Mouse (Mus musculus) limb, embryonic 11.5 days (tissue): ENCODE results near the gene Fry. TPM values are rescaled to one million over a fixed set of nuclear protein-coding genes. Genes with fewer than 3 reads are reported as not detected.

Experiments
- ATAC-seq: fragments of 200-750 bp; cut with Nextera tagmentation; 2 replicates; pipeline ENCODE4 v1.8.0; 2017; ENCODE audit warnings: low read depth; ENCODE audit not compliant: insufficient number of reproducible peaks, low FRiP score, low TSS enrichment
- DNase-seq: peaks from one replicate; pipeline ENCODE4 v3.0.0-alpha.2; 2015; ENCODE audit warnings: low spot score
- H3K27ac ChIP-seq: fragments of 300-500 bp; sonication (generic); replicated peaks from 2 replicates; pipeline ENCODE4 v1.5.1; 2014; ENCODE audit warnings: low read depth, mild to moderate bottlenecking, low read length
- H3K27me3 ChIP-seq: fragments of 300-500 bp; sonication (generic); 2 replicates; pipeline ENCODE4 v1.6.1; 2014; ENCODE audit warnings: mild to moderate bottlenecking, low read length, mixed read lengths; ENCODE audit not compliant: control insufficient read depth, insufficient read depth
- H3K36me3 ChIP-seq: fragments of 300-500 bp; sonication (generic); 2 replicates; pipeline ENCODE4 v1.6.1; 2014; ENCODE audit warnings: mild to moderate bottlenecking, low read length, moderate library complexity, mixed read lengths; ENCODE audit not compliant: control insufficient read depth, insufficient read depth
- H3K4me1 ChIP-seq: fragments of 300-500 bp; sonication (generic); 2 replicates; pipeline ENCODE4 v1.6.1; 2014; ENCODE audit warnings: low read length, mixed read lengths; ENCODE audit not compliant: control insufficient read depth, insufficient read depth
- H3K4me2 ChIP-seq: fragments of 300-500 bp; sonication (generic); 2 replicates; pipeline ENCODE4 v1.6.1; 2014; ENCODE audit warnings: low read depth, mild to moderate bottlenecking, moderate library complexity; ENCODE audit not compliant: severe bottlenecking
- H3K4me3 ChIP-seq: fragments of 300-500 bp; sonication (generic); 2 replicates; pipeline ENCODE4 v1.5.1; 2014; ENCODE audit warnings: low read depth, low read length
- H3K9ac ChIP-seq: fragments of 300-500 bp; sonication (generic); 2 replicates; pipeline ENCODE4 v1.6.1; 2014; ENCODE audit warnings: mild to moderate bottlenecking, low read length
- H3K9me3 ChIP-seq: fragments of 300-500 bp; sonication (generic); 2 replicates; pipeline ENCODE4 v1.6.1; 2016; ENCODE audit warnings: low read length; ENCODE audit not compliant: control insufficient read depth
- WGBS: fragments of 180-500 bp; shearing (Covaris S2); extraction: QIAGEN DNeasy Blood & Tissue Kit; methylation state at CpG from one replicate; pipeline ENCODE4 v1.1.7; 2014; 5-methylcytosine and 5-hydroxymethylcytosine counted together
- polyA plus RNA-seq: library from polyadenylated mRNA; unstranded; fragments of >200 nt; fragmentation: Nextera tagmentation; extraction: Ambion mirVana; gene quantifications from 2 replicates; pipeline ENCODE4 v1.2.1, GENCODE M21; 2014

The Fry gene
- polyA plus RNA-seq, 1 experiment from 2014 or later: 5.2 TPM

- Histone ChIP-seq H3K9ac (no peak overlapping the region), H3K27me3 (no peaks in the 10 kb centered on the region), H3K4me3 (no peak overlapping the region), H3K4me2 (no peak overlapping the region), H3K36me3 (no peaks in the 10 kb centered on the region), H3K9me3 (no peaks in the 10 kb centered on the region), H3K4me1 (peaks cover 5% of the 10 kb centered on the region; the same call in 1 of the 2 replicates), H3K27ac (no peak overlapping the region)
- DNase-seq (no peak), ATAC-seq (no peak)
- WGBS: 82% methylated on average over 6 of the region's 6 CpGs
Measured at GRCm38 (mm10) chr5:150263656-150264055, 145.2 kb downstream of the Fry start.

- no peak for ATAC-seq
- no peaks in the 10 kb centered on the region for H3K27me3 ChIP-seq
- H3K9me3 ChIP-seq: no peaks in the 10 kb centered on the region
- H3K4me3 ChIP-seq: no peak overlapping the region
- H3K27ac ChIP-seq: no peak overlapping the region
- H3K4me1 ChIP-seq: no peaks in the 10 kb centered on the region
- WGBS: 48% methylated on average over 1 of the region's 1 CpGs
- H3K9ac ChIP-seq: no peak overlapping the region
- DNase-seq: peak; percentile 18
- no peak overlapping the region for H3K4me2 ChIP-seq
- no peaks in the 10 kb centered on the region for H3K36me3 ChIP-seq
Measured at GRCm38 (mm10) chr5:150265005-150265404, 146.6 kb downstream of the Fry start.

GRCm38 (mm10) chr5:150265953-150266352 lies 147.5 kb downstream of the Fry start:
- 63% methylated on average over 2 of the region's 2 CpGs for WGBS
- H3K4me2 ChIP-seq: no peak overlapping the region
- no peaks in the 10 kb centered on the region for H3K27me3 ChIP-seq
- no peak overlapping the region for H3K4me3 ChIP-seq
- DNase-seq: no peak
- no peak for ATAC-seq
- H3K4me1 ChIP-seq: no peaks in the 10 kb centered on the region
- no peaks in the 10 kb centered on the region for H3K9me3 ChIP-seq
- H3K9ac ChIP-seq: no peak overlapping the region
- H3K36me3 ChIP-seq: no peaks in the 10 kb centered on the region
- H3K27ac ChIP-seq: no peak overlapping the region

- H3K9ac ChIP-seq: no peak overlapping the region
- no peak overlapping the region for H3K27ac ChIP-seq
- ATAC-seq (no peak), DNase-seq (no peak)
- no peaks in the 10 kb centered on the region for H3K27me3 ChIP-seq
- H3K9me3 ChIP-seq: no peaks in the 10 kb centered on the region
- no peaks in the 10 kb centered on the region for H3K36me3 ChIP-seq
- H3K4me1 ChIP-seq: no peaks in the 10 kb centered on the region
- no peak overlapping the region for H3K4me2 ChIP-seq
- H3K4me3 ChIP-seq: no peak overlapping the region
- WGBS: 89% methylated on average over 3 of the region's 3 CpGs
Measured at GRCm38 (mm10) chr5:150268261-150268660, 149.8 kb downstream of the Fry start.

- DNase-seq: no peak
- Histone ChIP-seq H3K27ac (no peak overlapping the region), H3K9ac (no peak overlapping the region), H3K27me3 (no peaks in the 10 kb centered on the region), H3K9me3 (no peaks in the 10 kb centered on the region), H3K4me3 (no peak overlapping the region), H3K4me2 (no peak overlapping the region), H3K36me3 (no peaks in the 10 kb centered on the region), H3K4me1 (no peaks in the 10 kb centered on the region)
- 78% methylated on average over 4 of the region's 4 CpGs for WGBS
- ATAC-seq: no peak
Measured at GRCm38 (mm10) chr5:150270468-150270867, 152.0 kb downstream of the Fry start.

- ATAC-seq: no peak
- Histone ChIP-seq H3K4me1 (no peaks in the 10 kb centered on the region), H3K27ac (no peak overlapping the region), H3K4me2 (no peak overlapping the region), H3K9ac (no peak overlapping the region), H3K27me3 (no peaks in the 10 kb centered on the region), H3K36me3 (no peaks in the 10 kb centered on the region), H3K4me3 (no peak overlapping the region), H3K9me3 (no peaks in the 10 kb centered on the region)
- DNase-seq: no peak
- WGBS: 92% methylated on average over 9 of the region's 9 CpGs
Measured at GRCm38 (mm10) chr5:150272173-150272572, 153.7 kb downstream of the Fry start.

GRCm38 (mm10) chr5:150275314-150275713 lies 156.9 kb downstream of the Fry start:
- WGBS: 93% methylated on average over 6 of the region's 6 CpGs
- DNase-seq: no peak
- no peak for ATAC-seq

GRCm38 (mm10) chr5:150276611-150277010 lies 158.2 kb downstream of the Fry start:
- H3K27ac ChIP-seq: no peak overlapping the region
- WGBS: 85% methylated on average over 4 of the region's 4 CpGs
- no peaks in the 10 kb centered on the region for H3K9me3 ChIP-seq
- H3K4me3 ChIP-seq: no peak overlapping the region
- no peak overlapping the region for H3K4me2 ChIP-seq
- no peak overlapping the region for H3K9ac ChIP-seq
- no peak for ATAC-seq
- DNase-seq: no peak
- H3K4me1 ChIP-seq: no peaks in the 10 kb centered on the region
- no peaks in the 10 kb centered on the region for H3K36me3 ChIP-seq
- H3K27me3 ChIP-seq: no peaks in the 10 kb centered on the region

More at GRCm38 (mm10) chr5:150275314-150275713, 156.9 kb downstream of the Fry start:
- Histone ChIP-seq H3K36me3 (no peaks in the 10 kb centered on the region), H3K9ac (no peak overlapping the region), H3K9me3 (no peaks in the 10 kb centered on the region), H3K4me1 (no peaks in the 10 kb centered on the region), H3K27ac (no peak overlapping the region), H3K4me3 (no peak overlapping the region), H3K27me3 (no peaks in the 10 kb centered on the region), H3K4me2 (no peak overlapping the region)

- no peak for ATAC-seq
- DNase-seq: no peak
- 88% methylated on average over 6 of the region's 6 CpGs for WGBS
Measured at GRCm38 (mm10) chr5:150279387-150279786, 160.9 kb downstream of the Fry start.

More at GRCm38 (mm10) chr5:150279387-150279786, 160.9 kb downstream of the Fry start:
- H3K27ac ChIP-seq: no peak overlapping the region
- no peaks in the 10 kb centered on the region for H3K36me3 ChIP-seq
- no peaks in the 10 kb centered on the region for H3K4me1 ChIP-seq
- no peak overlapping the region for H3K4me2 ChIP-seq
- no peaks in the 10 kb centered on the region for H3K27me3 ChIP-seq
- no peak overlapping the region for H3K4me3 ChIP-seq
- H3K9me3 ChIP-seq: no peaks in the 10 kb centered on the region
- no peak overlapping the region for H3K9ac ChIP-seq
